Mouse (Mus musculus): ENCODE measurements around the gene Ptpn6. TPM values are rescaled to one million over a fixed set of nuclear protein-coding genes. Genes with fewer than 3 reads are reported as not detected.
A peak's percentile ranks its signal among the peaks of the same experiment; 100 is the strongest.

Ptpn6 gene
- polyA plus RNA-seq, 1 experiment from 2014 or later: 7.9 TPM

GRCm38 (mm10) chr6:124757909-124758848 lies 19.7 kb upstream of the Ptpn6 start:
- ATAC-seq (ENCODE audit: low FRiP score): peak; percentile 12; the same call in 1 of the 2 replicates
- WGBS: 28% methylated on average over 5 of the region's 5 CpGs
- peaks cover 9% of the 10 kb centered on the region for H3K4me1 ChIP-seq (replicated peaks; ENCODE audit: control insufficient read depth, insufficient read depth, low read length)

GRCm38 (mm10) chr6:124757351-124757880 lies 18.9 kb upstream of the Ptpn6 start:
- H3K4me2 ChIP-seq (replicated peaks; ENCODE audit: low read depth, low read length): peak overlapping the region; percentile 79
- no peaks in the 10 kb centered on the region for H3K9me3 ChIP-seq (ENCODE audit: control insufficient read depth, low read length)
- H3K4me1 ChIP-seq (replicated peaks; ENCODE audit: control insufficient read depth, insufficient read depth, low read length): peaks cover 9% of the 10 kb centered on the region
- no peaks in the 10 kb centered on the region for H3K36me3 ChIP-seq (ENCODE audit: control insufficient read depth, insufficient read depth, low read length)
- WGBS: 9% methylated on average over 5 of the region's 5 CpGs
- H3K4me3 ChIP-seq (ENCODE audit: low read depth, low read length): peak overlapping the region; percentile 88
- peak overlapping the region; percentile 88 for H3K9ac ChIP-seq (ENCODE audit: low read depth, low read length)
- ATAC-seq (ENCODE audit: low FRiP score) (peak; percentile 1; the same call in 1 of the 2 replicates), DNase-seq (ENCODE audit: low spot score) (no peak)
- no peaks in the 10 kb centered on the region for H3K27me3 ChIP-seq (ENCODE audit: control insufficient read depth, insufficient read depth, low read length)
- H3K27ac ChIP-seq (ENCODE audit: low read depth, low read length): peak overlapping the region; percentile 96

More at GRCm38 (mm10) chr6:124757909-124758848, 19.7 kb upstream of the Ptpn6 start:
- Histone ChIP-seq H3K4me3 (ENCODE audit: low read depth, low read length) (peak overlapping the region; percentile 88), H3K4me2 (replicated peaks; ENCODE audit: low read depth, low read length) (peak overlapping the region; percentile 79), H3K36me3 (ENCODE audit: control insufficient read depth, insufficient read depth, low read length) (no peaks in the 10 kb centered on the region), H3K27ac (ENCODE audit: low read depth, low read length) (peak overlapping the region; percentile 96), H3K9me3 (ENCODE audit: control insufficient read depth, low read length) (no peaks in the 10 kb centered on the region), H3K9ac (ENCODE audit: low read depth, low read length) (peak overlapping the region; percentile 88), H3K27me3 (ENCODE audit: control insufficient read depth, insufficient read depth, low read length) (peaks cover 2% of the 10 kb centered on the region; the same call in 1 of the 2 replicates)
- peak; percentile 73 for DNase-seq (ENCODE audit: low spot score)

- under 1% methylated on average over 32 of the region's 54 CpGs for WGBS
Observed at GRCm38 (mm10) chr6:124756652-124757350, 18.3 kb upstream of the Ptpn6 start.

GRCm38 (mm10) chr6:124755831-124756595 lies 17.5 kb upstream of the Ptpn6 start, which contains the start of the genes Gm45234 and Atn1:
TSS of gene Gm45234 (minus strand) at chr6:124756021.
TSS of gene Atn1 (minus strand) at chr6:124756524.
- Histone ChIP-seq H3K36me3 (ENCODE audit: control insufficient read depth, insufficient read depth, low read length) (no peaks in the 10 kb centered on the region), H3K27me3 (ENCODE audit: control insufficient read depth, insufficient read depth, low read length) (no peaks in the 10 kb centered on the region), H3K4me3 (ENCODE audit: low read depth, low read length) (peak within 1 kb of the TSS; percentile 88), H3K9ac (ENCODE audit: low read depth, low read length) (peak within 1 kb of the TSS; percentile 88), H3K4me2 (replicated peaks; ENCODE audit: low read depth, low read length) (peak within 1 kb of the TSS; percentile 79), H3K9me3 (ENCODE audit: control insufficient read depth, low read length) (no peaks in the 10 kb centered on the region), H3K27ac (ENCODE audit: low read depth, low read length) (peak within 1 kb of the TSS; percentile 96), H3K4me1 (replicated peaks; ENCODE audit: control insufficient read depth, insufficient read depth, low read length) (peaks cover 9% of the 10 kb centered on the region)
- ATAC-seq (ENCODE audit: low FRiP score) (peak; percentile 70), DNase-seq (ENCODE audit: low spot score) (peak; percentile 77)
- 0% methylated on average over 37 of the region's 100 CpGs for WGBS

More at GRCm38 (mm10) chr6:124756652-124757350, 18.3 kb upstream of the Ptpn6 start:
- DNase-seq (ENCODE audit: low spot score) (peak; percentile 81), ATAC-seq (ENCODE audit: low FRiP score) (peak; percentile 73)
- Histone ChIP-seq H3K27ac (ENCODE audit: low read depth, low read length) (peak overlapping the region; percentile 96), H3K9me3 (ENCODE audit: control insufficient read depth, low read length) (no peaks in the 10 kb centered on the region), H3K27me3 (ENCODE audit: control insufficient read depth, insufficient read depth, low read length) (no peaks in the 10 kb centered on the region), H3K9ac (ENCODE audit: low read depth, low read length) (peak overlapping the region; percentile 88), H3K4me3 (ENCODE audit: low read depth, low read length) (peak overlapping the region; percentile 88), H3K36me3 (ENCODE audit: control insufficient read depth, insufficient read depth, low read length) (no peaks in the 10 kb centered on the region), H3K4me1 (replicated peaks; ENCODE audit: control insufficient read depth, insufficient read depth, low read length) (peaks cover 9% of the 10 kb centered on the region), H3K4me2 (replicated peaks; ENCODE audit: low read depth, low read length) (peak overlapping the region; percentile 79)

- Histone ChIP-seq H3K9ac (ENCODE audit: low read depth, low read length) (peak overlapping the region; percentile 88), H3K27ac (ENCODE audit: low read depth, low read length) (peak overlapping the region; percentile 96), H3K4me3 (ENCODE audit: low read depth, low read length) (peak overlapping the region; percentile 88), H3K4me1 (replicated peaks; ENCODE audit: control insufficient read depth, insufficient read depth, low read length) (peaks cover 9% of the 10 kb centered on the region), H3K9me3 (ENCODE audit: control insufficient read depth, low read length) (no peaks in the 10 kb centered on the region), H3K36me3 (ENCODE audit: control insufficient read depth, insufficient read depth, low read length) (no peaks in the 10 kb centered on the region), H3K27me3 (ENCODE audit: control insufficient read depth, insufficient read depth, low read length) (no peaks in the 10 kb centered on the region), H3K4me2 (replicated peaks; ENCODE audit: low read depth, low read length) (peak overlapping the region; percentile 79)
- WGBS: 2% methylated on average over 3 of the region's 3 CpGs
- DNase-seq (ENCODE audit: low spot score) (no peak), ATAC-seq (ENCODE audit: low FRiP score) (no peak)
Observed at GRCm38 (mm10) chr6:124755306-124755705, 16.8 kb upstream of the Ptpn6 start.

- H3K27ac ChIP-seq (ENCODE audit: low read depth, low read length): no peak overlapping the region
- H3K9me3 ChIP-seq (ENCODE audit: control insufficient read depth, low read length): no peaks in the 10 kb centered on the region
- H3K9ac ChIP-seq (ENCODE audit: low read depth, low read length): no peak overlapping the region
- ATAC-seq (ENCODE audit: low FRiP score): no peak
- H3K27me3 ChIP-seq (ENCODE audit: control insufficient read depth, insufficient read depth, low read length): no peaks in the 10 kb centered on the region
- H3K4me1 ChIP-seq (replicated peaks; ENCODE audit: control insufficient read depth, insufficient read depth, low read length): peaks cover 7% of the 10 kb centered on the region
- WGBS: 98% methylated on average over 2 of the region's 2 CpGs
- H3K4me3 ChIP-seq (ENCODE audit: low read depth, low read length): no peak overlapping the region
- no peak for DNase-seq (ENCODE audit: low spot score)
- H3K36me3 ChIP-seq (ENCODE audit: control insufficient read depth, insufficient read depth, low read length): no peaks in the 10 kb centered on the region
- H3K4me2 ChIP-seq (replicated peaks; ENCODE audit: low read depth, low read length): no peak overlapping the region
Observed at GRCm38 (mm10) chr6:124753861-124754260, 15.3 kb upstream of the Ptpn6 start.

- Histone ChIP-seq H3K4me3 (ENCODE audit: low read depth, low read length) (no peak overlapping the region), H3K9ac (ENCODE audit: low read depth, low read length) (no peak overlapping the region), H3K9me3 (ENCODE audit: control insufficient read depth, low read length) (no peaks in the 10 kb centered on the region), H3K27ac (ENCODE audit: low read depth, low read length) (no peak overlapping the region), H3K27me3 (ENCODE audit: control insufficient read depth, insufficient read depth, low read length) (no peaks in the 10 kb centered on the region), H3K4me1 (replicated peaks; ENCODE audit: control insufficient read depth, insufficient read depth, low read length) (peaks cover 12% of the 10 kb centered on the region), H3K4me2 (replicated peaks; ENCODE audit: low read depth, low read length) (no peak overlapping the region), H3K36me3 (ENCODE audit: control insufficient read depth, insufficient read depth, low read length) (0 out of 2 replicates have a peak, but pooled peaks cover 7% of the 10 kb centered on the region)
- ATAC-seq (ENCODE audit: low FRiP score) (no peak), DNase-seq (ENCODE audit: low spot score) (no peak)
- 90% methylated on average over 8 of the region's 8 CpGs for WGBS
Observed at GRCm38 (mm10) chr6:124750405-124750804, 11.9 kb upstream of the Ptpn6 start.

Data from hindbrain, embryonic 11.5 days (tissue).